Mouse (Mus musculus): ENCODE measurements around the gene Adat3.

DNA sequence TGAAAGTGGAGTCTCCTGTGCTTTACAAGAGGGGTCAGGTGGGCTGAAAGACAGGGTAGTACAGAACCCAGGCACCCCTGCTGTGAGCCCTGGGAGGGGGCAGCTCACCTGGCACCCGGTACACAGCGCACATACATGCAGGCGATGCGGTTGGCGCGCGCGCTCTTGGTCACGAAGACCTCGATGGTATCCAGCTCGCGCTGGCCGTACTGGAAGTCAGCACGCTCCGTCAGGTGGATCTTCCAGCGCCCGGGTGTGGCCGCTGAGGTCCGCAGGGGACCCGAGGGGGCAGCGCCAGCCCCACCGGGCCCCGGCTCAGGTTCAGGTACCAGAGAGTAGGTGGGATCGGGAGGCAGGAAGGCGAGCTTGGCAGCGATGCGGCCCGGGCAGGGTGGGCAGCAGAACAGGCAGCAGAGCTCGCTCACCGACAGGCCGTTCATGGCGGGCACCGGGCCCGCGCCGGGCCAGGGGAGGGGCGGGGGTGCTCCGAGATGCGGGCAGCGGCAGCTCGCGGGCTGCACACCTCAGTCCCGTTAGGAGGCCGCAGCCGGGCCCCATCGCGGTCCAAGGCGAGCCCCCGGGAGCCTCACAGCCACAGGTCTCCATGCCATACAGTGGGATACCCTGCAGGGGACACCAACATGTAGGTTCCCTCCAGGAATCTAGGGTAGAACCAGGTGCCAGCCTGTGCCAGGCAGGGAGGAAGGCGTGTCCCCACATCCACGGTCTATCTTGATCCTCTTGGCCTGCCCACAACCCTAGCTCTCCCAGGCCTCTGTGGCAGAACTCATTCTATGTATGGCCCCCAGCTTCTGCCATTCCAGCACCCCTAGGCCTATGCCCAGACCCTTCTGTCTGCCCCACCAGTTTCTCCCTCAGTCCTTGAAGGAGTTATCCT lies 16.0 kb upstream of the Adat3 start:
- no peak for TF ChIP-seq CHD2 (IDR thresholded peaks at IDR 0.05; ENCODE audit: low read depth, low read length)
- no peak for TF ChIP-seq HCFC1 (IDR thresholded peaks at IDR 0.05; ENCODE audit: borderline replicate concordance, insufficient read depth, low read length)

All from ES-E14 (cell line).